Mouse (Mus musculus) MEL (cell line): Measurements from ENCODE around the gene Wdr72. TPM values are rescaled to one million over a fixed set of nuclear protein-coding genes. Genes with fewer than 3 reads are reported as not detected.

ENCODE experiments used
- DNase-seq: peaks from one replicate; pipeline ENCODE4 v3.0.0; 2011; ENCODE audit warnings: low read depth, low spot score
- H3K27ac ChIP-seq: 2 replicates; pipeline ENCODE4 v1.5.1; 2012; ENCODE audit warnings: low read depth, mild to moderate bottlenecking, control low read depth, low read length, moderate library complexity; ENCODE audit not compliant: control insufficient read depth
- H3K27me3 ChIP-seq, 2 experiments: fragments of 150-350 bp in 1 of 2; sonication (generic) in 1 of 2; 2 replicates each; pipeline ENCODE4 v1.6.1; 2012; ENCODE audit warnings: low read length in 2 of 2, mild to moderate bottlenecking in 2 of 2, improper control_type of control experiment in 1 of 2, moderate library complexity in 1 of 2; ENCODE audit not compliant: insufficient read depth in 2 of 2, control insufficient read depth in 1 of 2
- H3K36me3 ChIP-seq, 2 experiments: 2 replicates each; pipeline ENCODE4 v1.6.1; 2012 to 2014; ENCODE audit warnings: low read length in 2 of 2, improper control_type of control experiment in 1 of 2, inconsistent platforms in 1 of 2, mild to moderate bottlenecking in 1 of 2; ENCODE audit not compliant: insufficient read depth in 2 of 2, control insufficient read depth in 1 of 2
- H3K4me1 ChIP-seq, 2 experiments: fragments of 150-350 bp in 1 of 2; sonication (generic) in 1 of 2; 2 replicates each; pipeline ENCODE4 v1.6.1; 2012; ENCODE audit warnings: low read length in 2 of 2, improper control_type of control experiment in 1 of 2, mild to moderate bottlenecking in 1 of 2; ENCODE audit not compliant: insufficient read depth in 2 of 2, control insufficient read depth in 1 of 2
- H3K4me3 ChIP-seq, 2 experiments: fragments of 150-350 bp in 1 of 2; sonication (generic) in 1 of 2; 2 replicates each; pipeline ENCODE4 v1.5.1; 2012; ENCODE audit warnings: low read depth in 2 of 2, low read length in 2 of 2, mild to moderate bottlenecking in 2 of 2, moderate library complexity in 2 of 2, control low read depth in 1 of 2, improper control_type of control experiment in 1 of 2; ENCODE audit not compliant: control insufficient read depth in 1 of 2, insufficient read depth in 1 of 2
- H3K79me2 ChIP-seq: 2 replicates; pipeline ENCODE4 v1.6.1; 2012; ENCODE audit warnings: mild to moderate bottlenecking, low read length, moderate library complexity; ENCODE audit not compliant: control insufficient read depth, poor library complexity, insufficient read depth
- H3K9ac ChIP-seq: 2 replicates; pipeline ENCODE4 v1.6.1; 2012; ENCODE audit warnings: low read depth, mild to moderate bottlenecking, control low read depth, low read length, moderate library complexity; ENCODE audit not compliant: control insufficient read depth, poor library complexity, severe bottlenecking
- H3K9me3 ChIP-seq: fragments of 150-350 bp; sonication (generic); replicated peaks from 2 replicates; pipeline ENCODE4 v1.6.1; 2012; ENCODE audit warnings: mild to moderate bottlenecking, low read length, improper control_type of control experiment, moderate library complexity; ENCODE audit not compliant: insufficient read depth
- BHLHE40 ChIP-seq: IDR thresholded peaks from 2 replicates; pipeline ENCODE4 v1.6.1; 2012; ENCODE audit warnings: low read depth, mild to moderate bottlenecking, inconsistent platforms, low read length, improper control_type of control experiment, borderline replicate concordance
- CHD2 ChIP-seq: IDR thresholded peaks from 2 replicates; pipeline ENCODE4 v1.6.1; 2011; ENCODE audit warnings: low read length, improper control_type of control experiment
- ELF1 ChIP-seq: IDR thresholded peaks from 2 replicates; pipeline ENCODE4 v1.6.1; 2014; ENCODE audit warnings: low read depth, mild to moderate bottlenecking, inconsistent platforms, low read length, improper control_type of control experiment, moderate library complexity
- ETS1 ChIP-seq: IDR thresholded peaks from 2 replicates; pipeline ENCODE4 v1.6.1; 2012; ENCODE audit warnings: low read depth, mild to moderate bottlenecking, inconsistent platforms, low read length, improper control_type of control experiment, moderate library complexity
- GATA1 ChIP-seq: IDR thresholded peaks from 2 replicates; pipeline ENCODE4 v1.6.1; 2011; ENCODE audit warnings: low read depth, low read length, improper control_type of control experiment
- HCFC1 ChIP-seq: IDR thresholded peaks from 2 replicates; pipeline ENCODE4 v1.6.1; 2012; ENCODE audit warnings: low read depth, mild to moderate bottlenecking, inconsistent platforms, low read length, improper control_type of control experiment, moderate library complexity
- MAFK ChIP-seq: IDR thresholded peaks from 2 replicates; pipeline ENCODE4 v1.6.1; 2011; ENCODE audit warnings: low read depth, mild to moderate bottlenecking, low read length, improper control_type of control experiment, borderline replicate concordance
- MAZ ChIP-seq: IDR thresholded peaks from 2 replicates; pipeline ENCODE4 v1.6.1; 2012; ENCODE audit warnings: low read depth, mild to moderate bottlenecking, inconsistent platforms, low read length, improper control_type of control experiment
- MEF2A ChIP-seq: IDR thresholded peaks from 2 replicates; pipeline ENCODE4 v1.6.1; 2014; ENCODE audit warnings: low read depth, mild to moderate bottlenecking, inconsistent platforms, low read length, improper control_type of control experiment; ENCODE audit not compliant: poor library complexity, insufficient replicate concordance, severe bottlenecking; ENCODE audit errors: extremely low read depth
- MXI1 ChIP-seq: IDR thresholded peaks from 2 replicates; pipeline ENCODE4 v1.6.1; 2011; ENCODE audit warnings: mild to moderate bottlenecking, low read depth, low read length, improper control_type of control experiment
- NRF1 ChIP-seq: IDR thresholded peaks from 2 replicates; pipeline ENCODE4 v1.6.1; 2014; ENCODE audit warnings: low read depth, mild to moderate bottlenecking, inconsistent platforms, low read length, improper control_type of control experiment, moderate library complexity; ENCODE audit not compliant: poor library complexity, insufficient read depth, severe bottlenecking
- POLR2A ChIP-seq, 2 experiments: IDR thresholded peaks; 2 replicates each; pipeline ENCODE4 v1.6.1; 2011 to 2012; ENCODE audit warnings: low read length in 2 of 2, mild to moderate bottlenecking in 2 of 2, control low read depth in 1 of 2, improper control_type of control experiment in 1 of 2, low read depth in 1 of 2, moderate library complexity in 1 of 2; ENCODE audit not compliant: control insufficient read depth in 1 of 2, insufficient read depth in 1 of 2, poor library complexity in 1 of 2
- POLR2AphosphoS2 ChIP-seq: IDR thresholded peaks from 2 replicates; pipeline ENCODE4 v1.6.1; 2011; ENCODE audit warnings: low read length, improper control_type of control experiment
- POLR2AphosphoS5 ChIP-seq: IDR thresholded peaks from 2 replicates; pipeline ENCODE4 v1.6.1; 2012; ENCODE audit warnings: low read depth, borderline replicate concordance, mild to moderate bottlenecking, inconsistent platforms, low read length, moderate library complexity, mixed read lengths
- RAD21 ChIP-seq: IDR thresholded peaks from 2 replicates; pipeline ENCODE4 v1.6.1; 2011; ENCODE audit warnings: mild to moderate bottlenecking, low read depth, low read length, improper control_type of control experiment
- RCOR1 ChIP-seq: IDR thresholded peaks from 2 replicates; pipeline ENCODE4 v1.6.1; 2012; ENCODE audit warnings: low read depth, mild to moderate bottlenecking, inconsistent platforms, low read length, improper control_type of control experiment
- SIN3A ChIP-seq: IDR thresholded peaks from 2 replicates; pipeline ENCODE4 v1.6.1; 2012; ENCODE audit warnings: low read length, improper control_type of control experiment, inconsistent platforms
- SMC3 ChIP-seq: IDR thresholded peaks from 2 replicates; pipeline ENCODE4 v1.6.1; 2011; ENCODE audit warnings: low read depth, low read length, improper control_type of control experiment
- TAL1 ChIP-seq: IDR thresholded peaks from 2 replicates; pipeline ENCODE4 v1.6.1; 2012; ENCODE audit warnings: mild to moderate bottlenecking, inconsistent platforms, low read length, moderate library complexity, mixed read lengths
- TCF12 ChIP-seq: IDR thresholded peaks from 2 replicates; pipeline ENCODE4 v1.6.1; 2014; ENCODE audit warnings: low read depth, mild to moderate bottlenecking, inconsistent platforms, low read length, improper control_type of control experiment, moderate library complexity
- UBTF ChIP-seq: IDR thresholded peaks from 2 replicates; pipeline ENCODE4 v1.6.1; 2012; ENCODE audit warnings: low read depth, mild to moderate bottlenecking, inconsistent platforms, low read length, improper control_type of control experiment, moderate library complexity, borderline replicate concordance; ENCODE audit not compliant: insufficient read depth
- USF1 ChIP-seq: IDR thresholded peaks from 2 replicates; pipeline ENCODE4 v1.6.1; 2014; ENCODE audit warnings: low read depth, mild to moderate bottlenecking, inconsistent platforms, low read length, improper control_type of control experiment, moderate library complexity
- USF2 ChIP-seq, 2 experiments: IDR thresholded peaks; 2 replicates each; pipeline ENCODE4 v1.6.1; 2011 to 2012; ENCODE audit warnings: improper control_type of control experiment in 2 of 2, low read length in 2 of 2, borderline replicate concordance in 1 of 2, inconsistent platforms in 1 of 2, low read depth in 1 of 2, mild to moderate bottlenecking in 1 of 2; ENCODE audit not compliant: insufficient read depth in 1 of 2
- ZC3H11A ChIP-seq: IDR thresholded peaks from 2 replicates; pipeline ENCODE4 v1.6.1; 2012; ENCODE audit warnings: low read depth, mild to moderate bottlenecking, inconsistent platforms, low read length, improper control_type of control experiment
- ZKSCAN1 ChIP-seq: IDR thresholded peaks from 2 replicates; pipeline ENCODE4 v1.6.1; 2012; ENCODE audit warnings: low read depth, mild to moderate bottlenecking, inconsistent platforms, low read length, improper control_type of control experiment, moderate library complexity
- ZMIZ1 ChIP-seq: IDR thresholded peaks from 2 replicates; pipeline ENCODE4 v1.6.1; 2012; ENCODE audit warnings: low read depth, mild to moderate bottlenecking, inconsistent platforms, low read length, improper control_type of control experiment, moderate library complexity
- ZNF384 ChIP-seq: IDR thresholded peaks from 2 replicates; pipeline ENCODE4 v1.6.1; 2012; ENCODE audit warnings: low read depth, mild to moderate bottlenecking, inconsistent platforms, low read length, improper control_type of control experiment
- polyA plus RNA-seq, 2 experiments: library from polyadenylated mRNA; stranded (reverse) in 1 of 2; unstranded in 1 of 2; fragments of >175 nt in 1 of 2; fragments of >200 nt in 1 of 2; gene quantifications; 2 replicates each; pipeline versions ENCODE4 v1.2.1 to v1.2.4; 2012; ENCODE audit warnings: low replicate concordance in 2 of 2, low read depth in 1 of 2; ENCODE audit not compliant: insufficient read length in 2 of 2, insufficient read depth in 1 of 2, missing spikeins in 1 of 2
- total RNA-seq: library from RNA; depleted of rRNA; stranded (reverse); fragments of 300-350 nt; gene quantifications from 2 replicates; pipeline ENCODE4 v1.2.3, GENCODE M21; 2012

The Wdr72 gene
- total and polyA plus RNA-seq, 3 experiments = not detected

- Histone ChIP-seq H3K4me1 (no peaks in the 10 kb centered on the region), H3K36me3 (no peaks in the 10 kb centered on the region), H3K4me3 (no peak overlapping the region), H3K79me2 (no peaks in the 10 kb centered on the region), H3K27me3 (no peaks in the 10 kb centered on the region), H3K9ac (no peak overlapping the region), H3K9me3 (no peaks in the 10 kb centered on the region), H3K27ac (no peak overlapping the region)
- DNase-seq = no peak
- TF ChIP-seq TCF12 (no peak), ZKSCAN1 (no peak), GATA1 (no peak), SIN3A (no peak), POLR2AphosphoS5 (no peak), ELF1 (no peak), UBTF (no peak), BHLHE40 (no peak), USF2 (IDR thresholded peaks at IDR 0.05; ENCODE audit: borderline replicate concordance in 1 of 2, insufficient read depth in 1 of 2, low read depth in 1 of 2, low read length in 2 of 2) (no peak), ZC3H11A (no peak), POLR2AphosphoS2 (no peak), CHD2 (no peak), MXI1 (no peak), MAFK (no peak), SMC3 (no peak), MAZ (no peak), ETS1 (no peak), ZNF384 (no peak), HCFC1 (no peak), RAD21 (no peak)
These were observed 76.7 kb downstream of the Wdr72 start for GRCm38 (mm10) chr9:74186748-74187400.

DNA sequence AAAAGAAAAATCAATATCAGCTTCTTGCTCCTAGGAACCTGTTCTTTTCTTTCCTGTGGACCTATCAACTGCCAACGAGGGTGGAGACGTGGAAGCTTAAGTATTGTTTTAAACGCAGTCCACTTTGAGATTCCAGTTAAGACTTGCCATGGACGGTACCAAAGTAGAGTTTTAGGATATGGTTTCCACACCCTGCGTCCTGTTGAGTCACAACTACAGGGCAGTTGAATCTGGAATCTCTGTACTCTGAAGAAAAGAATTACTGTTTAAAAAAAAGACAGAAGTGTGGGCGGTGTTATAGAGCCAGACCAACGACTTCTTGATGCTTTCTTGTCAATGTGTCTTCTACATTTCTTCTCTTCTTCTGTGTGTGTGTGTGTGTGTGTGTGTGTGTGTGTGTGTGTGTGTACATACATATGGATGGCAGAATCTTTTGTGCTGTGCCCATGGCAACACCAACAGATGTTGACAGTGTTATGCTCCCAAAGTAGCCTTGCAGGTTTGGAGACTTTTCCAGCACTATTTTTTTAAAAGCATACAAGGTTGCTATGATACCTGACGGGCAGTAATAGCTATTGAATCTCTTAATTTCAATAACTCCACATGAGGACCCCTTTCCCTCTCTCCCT lies 77.4 kb downstream of the Wdr72 start:
- no peaks in the 10 kb centered on the region for H3K9me3 ChIP-seq
- no peaks in the 10 kb centered on the region for H3K4me1 ChIP-seq
- H3K4me3 ChIP-seq = no peak overlapping the region
- no peak overlapping the region for H3K9ac ChIP-seq
- no peak for TF ChIP-seq BHLHE40
- TF ChIP-seq USF1 = no peak
- no peak for TF ChIP-seq POLR2A (IDR thresholded peaks at IDR 0.05; ENCODE audit: control insufficient read depth in 1 of 2, insufficient read depth in 1 of 2, low read depth in 1 of 2, low read length in 2 of 2, poor library complexity in 1 of 2)
- TF ChIP-seq RCOR1 = no peak
- no peak for TF ChIP-seq USF2 (IDR thresholded peaks at IDR 0.05; ENCODE audit: borderline replicate concordance in 1 of 2, insufficient read depth in 1 of 2, low read depth in 1 of 2, low read length in 2 of 2)
- no peak for TF ChIP-seq MEF2A
- TF ChIP-seq ETS1 = no peak
- TF ChIP-seq HCFC1 = no peak
- no peak for TF ChIP-seq GATA1
- no peak for TF ChIP-seq ZMIZ1
- no peak for TF ChIP-seq NRF1
- no peak for TF ChIP-seq TAL1
- no peak for TF ChIP-seq ZC3H11A
- TF ChIP-seq CHD2 = no peak
- no peak for TF ChIP-seq ELF1
- H3K36me3 ChIP-seq = no peaks in the 10 kb centered on the region
- no peaks in the 10 kb centered on the region for H3K27me3 ChIP-seq
- no peak overlapping the region for H3K27ac ChIP-seq
- H3K79me2 ChIP-seq = no peaks in the 10 kb centered on the region
- no peak for DNase-seq
